Mouse (Mus musculus): ENCODE measurements at regions not wholly inside any gene's neighbourhood (a gene's known extent, or its start where the extent isn't known, plus 50 kb on each side); places are given as distances from the start of the nearest gene placed in this dataset.

- DNase-seq (ENCODE audit: low spot score in 2 of 2) = no peak
Observed at GRCm38 (mm10) chr15:69632306-69632705, 3131.6 kb upstream of the Lrrc6 start.

- no peak for DNase-seq (ENCODE audit: low spot score in 2 of 2)
Observed at GRCm38 (mm10) chr15:69617998-69618397, 3117.3 kb upstream of the Lrrc6 start.

GRCm38 (mm10) chr15:69614048-69614447 is 3113.3 kb upstream of the Lrrc6 start:
- no peak for DNase-seq (ENCODE audit: low spot score in 2 of 2)

- no peak for DNase-seq (ENCODE audit: low spot score in 2 of 2)
Observed at GRCm38 (mm10) chr15:69591219-69592006, 3090.7 kb upstream of the Lrrc6 start.

- DNase-seq (ENCODE audit: low spot score in 2 of 2) = no peak
Observed at GRCm38 (mm10) chr15:69588084-69588483, 3087.4 kb upstream of the Lrrc6 start.

- no peak for DNase-seq (ENCODE audit: low spot score in 2 of 2)
Observed at GRCm38 (mm10) chr15:69576742-69577141, 3076.0 kb upstream of the Lrrc6 start.

GRCm38 (mm10) chr15:69575611-69576153 is 3075.0 kb upstream of the Lrrc6 start:
- DNase-seq (ENCODE audit: low spot score in 2 of 2) = peak in 1 of 2 experiments; percentile 12

- DNase-seq (ENCODE audit: low spot score in 2 of 2) = peak in 1 of 2 experiments; percentile 20
Observed at GRCm38 (mm10) chr15:69554171-69554570, 3053.5 kb upstream of the Lrrc6 start.

- DNase-seq (ENCODE audit: low spot score in 2 of 2) = no peak
Observed at GRCm38 (mm10) chr15:69552062-69552628, 3051.4 kb upstream of the Lrrc6 start.

GRCm38 (mm10) chr15:69551012-69551411 is 3050.3 kb upstream of the Lrrc6 start:
- DNase-seq (ENCODE audit: low spot score in 2 of 2) = no peak

GRCm38 (mm10) chr15:69526441-69527094 is 3025.9 kb upstream of the Lrrc6 start:
- no peak for DNase-seq (ENCODE audit: low spot score in 2 of 2)

- no peak for DNase-seq (ENCODE audit: low spot score in 2 of 2)
Observed at GRCm38 (mm10) chr15:69484421-69485074, 2983.8 kb upstream of the Lrrc6 start.

- DNase-seq (ENCODE audit: low spot score in 2 of 2) = no peak
Observed at GRCm38 (mm10) chr15:69483096-69483495, 2982.4 kb upstream of the Lrrc6 start.

GRCm38 (mm10) chr15:69481087-69481486 is 2980.4 kb upstream of the Lrrc6 start:
- no peak for DNase-seq (ENCODE audit: low spot score in 2 of 2)

- no peak for DNase-seq (ENCODE audit: low spot score in 2 of 2)
Observed at GRCm38 (mm10) chr15:69477050-69477449, 2976.3 kb upstream of the Lrrc6 start.

GRCm38 (mm10) chr15:69469566-69469965 is 2968.9 kb upstream of the Lrrc6 start:
- DNase-seq (ENCODE audit: low spot score in 2 of 2) = no peak

- DNase-seq (ENCODE audit: low spot score in 2 of 2) = no peak
Observed at GRCm38 (mm10) chr15:69460581-69461194, 2960.0 kb upstream of the Lrrc6 start.

- no peak for DNase-seq (ENCODE audit: low spot score in 2 of 2)
Observed at GRCm38 (mm10) chr15:69457473-69457872, 2956.8 kb upstream of the Lrrc6 start.

- no peak for DNase-seq (ENCODE audit: low spot score in 2 of 2)
Observed at GRCm38 (mm10) chr15:69456191-69456770, 2955.6 kb upstream of the Lrrc6 start.

- DNase-seq (ENCODE audit: low spot score in 2 of 2) = peak in 1 of 2 experiments; percentile 17
Observed at GRCm38 (mm10) chr15:69441008-69441407, 2940.3 kb upstream of the Lrrc6 start.

GRCm38 (mm10) chr15:69413531-69414011 is 2912.9 kb upstream of the Lrrc6 start:
- peak; percentile 35 to 57 for DNase-seq (ENCODE audit: low spot score in 2 of 2)

Data from frontal cortex, postnatal 36 days (tissue).